Mouse (Mus musculus) layer of hippocampus, adult 11-12 months (tissue): Measurements from ENCODE around the gene Rtn4rl2.
"Not testable (repeated sequence)": the region's sequence is repeated elsewhere in the genome, so short reads cannot be mapped to it uniquely, and the experiment has no call there.

Source experiments
- DNase-seq: peaks from one replicate; pipeline ENCODE4 v3.0.0; 2022; ENCODE audit warnings: low spot score

Rtn4rl2 gene

GRCm38 (mm10) chr2:84886234-84886731 lies at the start of gene Rtn4rl2:
Gene Rtn4rl2, minus strand, starts transcription at chr2:84886710.
- peak; percentile 12 for DNase-seq

GRCm38 (mm10) chr2:84935065-84935464 lies 48.6 kb upstream of the Rtn4rl2 start:
- no peak for DNase-seq

GRCm38 (mm10) chr2:84934649-84935007 lies 48.1 kb upstream of the Rtn4rl2 start:
- DNase-seq = no peak

GRCm38 (mm10) chr2:84933992-84934648 lies 47.6 kb upstream of the Rtn4rl2 start:
- no peak for DNase-seq

- no peak for DNase-seq
Observed at GRCm38 (mm10) chr2:84930186-84930585, 43.7 kb upstream of the Rtn4rl2 start.

GRCm38 (mm10) chr2:84919601-84920108 lies 33.1 kb upstream of the Rtn4rl2 start:
- no peak for DNase-seq

- no peak for DNase-seq
Observed at GRCm38 (mm10) chr2:84918188-84918587, 31.7 kb upstream of the Rtn4rl2 start.

GRCm38 (mm10) chr2:84916548-84917320 lies 30.2 kb upstream of the Rtn4rl2 start:
- DNase-seq = no peak

- no peak for DNase-seq
Observed at GRCm38 (mm10) chr2:84915330-84915729, 28.8 kb upstream of the Rtn4rl2 start.

GRCm38 (mm10) chr2:84913881-84914280 lies 27.4 kb upstream of the Rtn4rl2 start:
- DNase-seq = no peak

GRCm38 (mm10) chr2:84912722-84913121 lies 26.2 kb upstream of the Rtn4rl2 start:
- DNase-seq = no peak

- not testable (repeated sequence) for DNase-seq
Observed at GRCm38 (mm10) chr2:84896686-84897085, 10.2 kb upstream of the Rtn4rl2 start.

- no peak for DNase-seq
Observed at GRCm38 (mm10) chr2:84895495-84896198, 9.1 kb upstream of the Rtn4rl2 start.

GRCm38 (mm10) chr2:84893359-84893758 lies 6.8 kb upstream of the Rtn4rl2 start:
- peak; percentile 37 for DNase-seq

GRCm38 (mm10) chr2:84890045-84890340 lies 3.5 kb upstream of the Rtn4rl2 start:
- peak; percentile 86 for DNase-seq

- peak; percentile 39 for DNase-seq
Observed at GRCm38 (mm10) chr2:84889316-84890044, 3.0 kb upstream of the Rtn4rl2 start.

- peak; percentile 86 for DNase-seq
Observed at GRCm38 (mm10) chr2:84888657-84889315, 2.3 kb upstream of the Rtn4rl2 start.

- DNase-seq = peak; percentile 69
Observed at GRCm38 (mm10) chr2:84887411-84888271, 1.1 kb upstream of the Rtn4rl2 start.

- DNase-seq = peak; percentile 44
Observed at GRCm38 (mm10) chr2:84886821-84887281, 341 bp upstream of the Rtn4rl2 start.
